Mouse (Mus musculus): ENCODE measurements around the gene Polr2a. TPM values are rescaled to one million over a fixed set of nuclear protein-coding genes. Genes with fewer than 3 reads are reported as not detected.
A peak's percentile ranks its signal among the peaks of the same experiment; 100 is the strongest.

The Polr2a gene
- polyA plus RNA-seq, 1 experiment from 2014 or later, result 23.5 TPM

DNA sequence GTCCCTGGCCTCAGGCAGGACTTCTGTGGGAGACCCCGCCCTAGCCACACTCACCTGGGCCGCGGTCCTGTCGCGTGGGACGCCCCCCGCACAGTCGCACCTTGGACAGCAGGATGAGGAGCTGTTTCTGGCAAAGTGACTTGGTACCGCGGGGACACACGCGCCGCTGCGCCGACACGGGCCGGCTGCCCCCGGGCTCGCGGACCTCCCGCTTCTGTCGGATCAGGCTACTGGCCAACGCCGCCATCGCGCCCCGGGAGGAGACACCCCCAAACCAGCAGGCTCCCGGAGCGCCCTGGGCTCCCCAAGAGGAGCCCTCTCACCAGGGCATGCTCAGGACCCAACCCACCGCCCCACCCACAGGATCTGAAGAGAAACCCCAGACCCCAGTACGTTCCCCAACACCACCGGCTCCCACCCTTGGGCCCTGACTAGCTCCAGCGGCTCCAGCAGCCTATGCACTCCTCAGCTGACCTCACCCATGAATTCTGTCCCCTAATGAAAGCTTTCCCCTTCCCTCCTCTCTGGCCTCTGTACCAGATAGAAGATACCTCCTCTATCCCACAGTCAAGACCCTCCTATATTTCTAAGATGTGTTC, 43.0 kb upstream of the Polr2a start, which contains the start of gene Fgf11:
Gene Fgf11 (minus strand): TSS at position 479 of the 599 bp plus-strand sequence.
- H3K9ac ChIP-seq (replicated peaks; ENCODE audit: low read depth, low read length), result peak within 1 kb of the TSS; percentile 71
- no peak for ATAC-seq (ENCODE audit: low read depth)
- no peaks in the 10 kb centered on the region for H3K9me3 ChIP-seq (ENCODE audit: control insufficient read depth, low read length)
- H3K27me3 ChIP-seq (ENCODE audit: control insufficient read depth, insufficient read depth, low read length), result peaks cover 11% of the 10 kb centered on the region
- H3K27ac ChIP-seq (ENCODE audit: low read depth, low read length), result peak within 1 kb of the TSS; percentile 95
- H3K4me2 ChIP-seq (ENCODE audit: low read depth, low read length), result peak within 1 kb of the TSS; percentile 96
- H3K4me3 ChIP-seq (ENCODE audit: low read depth, low read length), result peak within 1 kb of the TSS; percentile 55
- H3K36me3 ChIP-seq (ENCODE audit: control insufficient read depth, insufficient read depth, low read length), result 0 out of 2 replicates have a peak, but pooled peaks cover 4% of the 10 kb centered on the region
- H3K4me1 ChIP-seq (ENCODE audit: control insufficient read depth, insufficient read depth, low read length), result peaks cover 40% of the 10 kb centered on the region
- under 1% methylated on average over 33 of the region's 33 CpGs for WGBS

DNA sequence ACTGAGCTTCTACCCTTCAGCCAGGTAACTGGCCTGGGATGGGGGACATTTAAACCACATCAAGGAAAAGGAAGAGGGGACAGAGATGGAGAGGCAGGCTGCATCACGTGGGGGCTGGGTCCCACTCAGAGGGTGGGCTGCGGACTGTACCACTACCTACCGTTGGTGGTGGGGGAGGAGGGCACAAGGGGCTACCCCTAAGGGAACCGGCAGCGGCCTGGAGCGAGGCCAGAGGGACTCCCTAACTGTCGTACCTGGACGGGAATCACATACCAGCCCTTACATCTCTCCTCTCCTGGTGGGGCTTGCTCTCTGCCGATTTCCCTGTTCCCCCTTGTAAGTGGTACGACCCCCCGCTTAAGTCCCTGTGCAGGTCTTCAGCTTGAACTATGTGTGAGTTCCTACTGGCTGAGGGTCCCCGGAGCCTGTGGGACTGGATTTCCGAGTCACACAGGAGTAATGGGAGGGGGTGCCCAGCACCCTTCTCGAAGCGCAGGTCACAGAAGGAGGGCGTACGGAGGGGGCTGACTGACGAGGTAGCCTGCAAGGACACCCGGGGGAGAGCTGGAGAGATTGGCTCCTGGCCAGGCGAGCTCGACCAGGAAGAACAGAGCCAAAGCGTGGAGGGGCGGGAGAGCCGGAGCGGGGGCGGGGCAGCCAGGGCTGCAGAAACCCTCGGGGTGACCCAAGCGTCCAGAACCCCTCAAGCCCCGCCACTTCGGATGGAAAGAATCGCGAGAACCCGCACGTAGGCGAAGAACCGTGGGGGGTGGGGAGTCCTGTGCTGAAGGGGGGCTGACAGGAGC, 42.2 kb upstream of the Polr2a start:
- H3K4me2 ChIP-seq (ENCODE audit: low read depth, low read length), result peak overlapping the region; percentile 96
- peaks cover 11% of the 10 kb centered on the region for H3K27me3 ChIP-seq (ENCODE audit: control insufficient read depth, insufficient read depth, low read length)
- H3K36me3 ChIP-seq (ENCODE audit: control insufficient read depth, insufficient read depth, low read length), result 0 out of 2 replicates have a peak, but pooled peaks cover 4% of the 10 kb centered on the region
- ATAC-seq (ENCODE audit: low read depth), result peak; percentile 69
- WGBS, result 0% methylated on average over 36 of the region's 36 CpGs
- peaks cover 40% of the 10 kb centered on the region for H3K4me1 ChIP-seq (ENCODE audit: control insufficient read depth, insufficient read depth, low read length)
- H3K27ac ChIP-seq (ENCODE audit: low read depth, low read length), result peak overlapping the region; percentile 95
- H3K9ac ChIP-seq (replicated peaks; ENCODE audit: low read depth, low read length), result peak overlapping the region; percentile 71
- H3K4me3 ChIP-seq (ENCODE audit: low read depth, low read length), result peak overlapping the region; percentile 55
- H3K9me3 ChIP-seq (ENCODE audit: control insufficient read depth, low read length), result no peaks in the 10 kb centered on the region

- peak; percentile 10 for ATAC-seq (ENCODE audit: low read depth)
- peaks cover 40% of the 10 kb centered on the region for H3K4me1 ChIP-seq (ENCODE audit: control insufficient read depth, insufficient read depth, low read length)
- H3K27me3 ChIP-seq (ENCODE audit: control insufficient read depth, insufficient read depth, low read length), result peaks cover 8% of the 10 kb centered on the region
- WGBS, result 2% methylated on average over 11 of the region's 11 CpGs
- peak overlapping the region; percentile 55 for H3K4me3 ChIP-seq (ENCODE audit: low read depth, low read length)
- peak overlapping the region; percentile 95 for H3K27ac ChIP-seq (ENCODE audit: low read depth, low read length)
- H3K9ac ChIP-seq (replicated peaks; ENCODE audit: low read depth, low read length), result peak overlapping the region; percentile 71
- no peaks in the 10 kb centered on the region for H3K9me3 ChIP-seq (ENCODE audit: control insufficient read depth, low read length)
- 0 out of 2 replicates have a peak, but pooled peaks cover 4% of the 10 kb centered on the region for H3K36me3 ChIP-seq (ENCODE audit: control insufficient read depth, insufficient read depth, low read length)
- H3K4me2 ChIP-seq (ENCODE audit: low read depth, low read length), result peak overlapping the region; percentile 96
Measured at GRCm38 (mm10) chr11:69800138-69800391, 41.6 kb upstream of the Polr2a start.

- H3K9ac ChIP-seq (replicated peaks; ENCODE audit: low read depth, low read length), result peak overlapping the region; percentile 71; the same call in 1 of the 2 replicates
- peak overlapping the region; percentile 95 for H3K27ac ChIP-seq (ENCODE audit: low read depth, low read length)
- no peak for ATAC-seq (ENCODE audit: low read depth)
- H3K9me3 ChIP-seq (ENCODE audit: control insufficient read depth, low read length), result no peaks in the 10 kb centered on the region
- 7% methylated on average over 12 of the region's 12 CpGs for WGBS
- peaks cover 3% of the 10 kb centered on the region; the same call in 1 of the 2 replicates for H3K27me3 ChIP-seq (ENCODE audit: control insufficient read depth, insufficient read depth, low read length)
- H3K4me3 ChIP-seq (ENCODE audit: low read depth, low read length), result peak overlapping the region; percentile 55
- H3K36me3 ChIP-seq (ENCODE audit: control insufficient read depth, insufficient read depth, low read length), result 0 out of 2 replicates have a peak, but pooled peaks cover 4% of the 10 kb centered on the region
- peaks cover 38% of the 10 kb centered on the region for H3K4me1 ChIP-seq (ENCODE audit: control insufficient read depth, insufficient read depth, low read length)
- peak overlapping the region; percentile 96 for H3K4me2 ChIP-seq (ENCODE audit: low read depth, low read length)
Measured at GRCm38 (mm10) chr11:69799394-69800137, 41.1 kb upstream of the Polr2a start.

DNA sequence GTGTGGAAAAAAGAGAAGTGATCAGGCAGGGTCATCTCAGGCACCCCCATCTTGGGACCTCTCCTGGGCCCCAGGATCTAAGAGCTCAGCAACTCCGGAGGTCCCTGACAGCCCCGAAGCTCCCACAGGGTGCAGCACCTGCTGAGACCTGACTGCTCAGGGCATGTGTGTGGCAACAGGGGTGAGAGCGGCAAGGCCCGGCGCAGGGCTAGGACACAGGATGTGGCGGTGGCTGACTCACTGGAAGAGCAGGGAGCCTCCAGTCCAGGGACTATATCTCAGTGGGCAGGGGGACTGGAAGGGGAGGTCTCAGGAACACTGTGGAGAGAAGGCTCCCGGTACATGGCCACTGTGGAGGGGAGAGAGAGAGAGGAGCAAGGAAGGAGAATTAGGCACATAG, 39.5 kb upstream of the Polr2a start:
- WGBS, result 76% methylated on average over 7 of the region's 7 CpGs
- peaks cover 27% of the 10 kb centered on the region for H3K4me1 ChIP-seq (ENCODE audit: control insufficient read depth, insufficient read depth, low read length)

GRCm38 (mm10) chr11:69795983-69796435, 37.6 kb upstream of the Polr2a start:
- Histone ChIP-seq H3K4me2 (ENCODE audit: low read depth, low read length) (peak overlapping the region; percentile 57), H3K4me3 (ENCODE audit: low read depth, low read length) (peak overlapping the region; percentile 27), H3K9me3 (ENCODE audit: control insufficient read depth, low read length) (no peaks in the 10 kb centered on the region), H3K9ac (replicated peaks; ENCODE audit: low read depth, low read length) (no peak overlapping the region), H3K4me1 (ENCODE audit: control insufficient read depth, insufficient read depth, low read length) (peaks cover 12% of the 10 kb centered on the region), H3K27me3 (ENCODE audit: control insufficient read depth, insufficient read depth, low read length) (no peaks in the 10 kb centered on the region), H3K27ac (ENCODE audit: low read depth, low read length) (no peak overlapping the region), H3K36me3 (ENCODE audit: control insufficient read depth, insufficient read depth, low read length) (0 out of 2 replicates have a peak, but pooled peaks cover 4% of the 10 kb centered on the region)
- 3% methylated on average over 13 of the region's 13 CpGs for WGBS
- no peak for ATAC-seq (ENCODE audit: low read depth)

More for the DNA sequence above, 39.5 kb upstream of the Polr2a start:
- Histone ChIP-seq H3K27me3 (ENCODE audit: control insufficient read depth, insufficient read depth, low read length) (peaks cover 3% of the 10 kb centered on the region; the same call in 1 of the 2 replicates), H3K9me3 (ENCODE audit: control insufficient read depth, low read length) (no peaks in the 10 kb centered on the region), H3K4me2 (ENCODE audit: low read depth, low read length) (no peak overlapping the region), H3K9ac (replicated peaks; ENCODE audit: low read depth, low read length) (no peak overlapping the region), H3K4me3 (ENCODE audit: low read depth, low read length) (no peak overlapping the region), H3K36me3 (ENCODE audit: control insufficient read depth, insufficient read depth, low read length) (0 out of 2 replicates have a peak, but pooled peaks cover 4% of the 10 kb centered on the region), H3K27ac (ENCODE audit: low read depth, low read length) (no peak overlapping the region)
- no peak for ATAC-seq (ENCODE audit: low read depth)

DNA sequence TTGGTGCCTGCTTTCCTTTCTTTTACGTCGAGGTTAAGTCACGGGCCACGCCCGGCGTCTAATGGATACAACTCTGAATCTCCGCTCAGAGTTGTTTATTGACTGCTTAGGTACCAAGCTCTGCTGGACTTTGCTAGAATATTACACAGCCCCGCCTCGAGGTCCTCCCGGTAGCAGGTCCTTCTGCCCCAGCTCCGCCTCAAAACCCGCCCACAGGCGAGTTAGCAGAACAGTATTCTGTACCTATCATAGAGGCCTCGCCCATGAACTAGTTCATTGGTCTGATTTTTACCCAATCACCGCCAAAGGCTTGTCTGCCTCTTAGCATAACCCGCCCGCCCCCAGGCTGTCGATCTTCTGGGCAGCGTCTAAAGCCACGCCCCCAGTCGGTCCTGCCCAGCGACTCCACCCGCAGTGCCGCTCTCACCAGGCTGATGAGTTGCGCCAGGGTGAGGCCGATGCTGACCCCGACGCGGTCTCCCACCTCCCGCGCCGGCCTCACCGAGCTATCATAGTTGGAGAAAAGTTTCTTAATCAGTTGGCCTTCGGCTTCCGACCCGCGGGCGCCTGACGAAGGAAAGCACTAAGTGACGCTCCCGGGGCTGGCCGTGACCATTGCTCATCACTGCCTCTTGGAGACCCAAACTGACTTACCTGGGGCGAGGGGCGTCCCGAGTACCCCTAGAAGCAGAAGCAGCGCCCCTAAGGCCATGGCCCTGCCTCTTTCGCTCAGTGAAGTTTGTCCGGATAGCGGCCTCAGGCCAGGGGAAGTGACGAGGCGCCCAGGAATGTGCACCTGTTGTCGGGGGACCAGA, 36.9 kb upstream of the Polr2a start, which contains the start of gene Chrnb1:
Gene Chrnb1 (minus strand): TSS at position 776 of the 815 bp plus-strand sequence.
- Histone ChIP-seq H3K4me2 (ENCODE audit: low read depth, low read length) (peak within 1 kb of the TSS; percentile 57), H3K4me1 (ENCODE audit: control insufficient read depth, insufficient read depth, low read length) (peaks cover 11% of the 10 kb centered on the region), H3K36me3 (ENCODE audit: control insufficient read depth, insufficient read depth, low read length) (0 out of 2 replicates have a peak, but pooled peaks cover 4% of the 10 kb centered on the region), H3K4me3 (ENCODE audit: low read depth, low read length) (peak within 1 kb of the TSS; percentile 27), H3K9me3 (ENCODE audit: control insufficient read depth, low read length) (no peaks in the 10 kb centered on the region), H3K27me3 (ENCODE audit: control insufficient read depth, insufficient read depth, low read length) (no peaks in the 10 kb centered on the region), H3K9ac (replicated peaks; ENCODE audit: low read depth, low read length) (no peak within 1 kb of the TSS; the same call in 1 of the 2 replicates), H3K27ac (ENCODE audit: low read depth, low read length) (no peak within 1 kb of the TSS)
- WGBS, result 2% methylated on average over 52 of the region's 52 CpGs
- peak; percentile 93 for ATAC-seq (ENCODE audit: low read depth)

GRCm38 (mm10) chr11:69793429-69793828, 35.0 kb upstream of the Polr2a start:
- ATAC-seq (ENCODE audit: low read depth), result no peak
- H3K36me3 ChIP-seq (ENCODE audit: control insufficient read depth, insufficient read depth, low read length), result 0 out of 2 replicates have a peak, but pooled peaks cover 4% of the 10 kb centered on the region
- H3K4me2 ChIP-seq (ENCODE audit: low read depth, low read length), result no peak overlapping the region
- no peaks in the 10 kb centered on the region for H3K27me3 ChIP-seq (ENCODE audit: control insufficient read depth, insufficient read depth, low read length)
- H3K27ac ChIP-seq (ENCODE audit: low read depth, low read length), result no peak overlapping the region
- 65% methylated on average over 5 of the region's 5 CpGs for WGBS
- H3K4me3 ChIP-seq (ENCODE audit: low read depth, low read length), result no peak overlapping the region
- no peak overlapping the region for H3K9ac ChIP-seq (replicated peaks; ENCODE audit: low read depth, low read length)
- H3K4me1 ChIP-seq (ENCODE audit: control insufficient read depth, insufficient read depth, low read length), result no peaks in the 10 kb centered on the region
- H3K9me3 ChIP-seq (ENCODE audit: control insufficient read depth, low read length), result no peaks in the 10 kb centered on the region
